Mouse (Mus musculus) brain, embryonic 14.5 days (tissue): ENCODE results near the gene Skiv2l.

Experiments used
- CTCF ChIP-seq: fragments of 200-500 bp; IDR thresholded peaks from 2 replicates; pipeline ENCODE4 v1.5.1; 2012; ENCODE audit warnings: inconsistent platforms, mild to moderate bottlenecking, moderate library complexity, borderline replicate concordance; ENCODE audit not compliant: insufficient read depth, insufficient read length; ENCODE audit errors: extremely low read depth
- POLR2A ChIP-seq: fragments of 200-500 bp; IDR thresholded peaks from 2 replicates; pipeline ENCODE4 v1.6.1; 2012; ENCODE audit warnings: mild to moderate bottlenecking, inconsistent platforms, borderline replicate concordance; ENCODE audit not compliant: poor library complexity, insufficient read depth, insufficient read length, severe bottlenecking; ENCODE audit errors: extremely low read depth

DNA sequence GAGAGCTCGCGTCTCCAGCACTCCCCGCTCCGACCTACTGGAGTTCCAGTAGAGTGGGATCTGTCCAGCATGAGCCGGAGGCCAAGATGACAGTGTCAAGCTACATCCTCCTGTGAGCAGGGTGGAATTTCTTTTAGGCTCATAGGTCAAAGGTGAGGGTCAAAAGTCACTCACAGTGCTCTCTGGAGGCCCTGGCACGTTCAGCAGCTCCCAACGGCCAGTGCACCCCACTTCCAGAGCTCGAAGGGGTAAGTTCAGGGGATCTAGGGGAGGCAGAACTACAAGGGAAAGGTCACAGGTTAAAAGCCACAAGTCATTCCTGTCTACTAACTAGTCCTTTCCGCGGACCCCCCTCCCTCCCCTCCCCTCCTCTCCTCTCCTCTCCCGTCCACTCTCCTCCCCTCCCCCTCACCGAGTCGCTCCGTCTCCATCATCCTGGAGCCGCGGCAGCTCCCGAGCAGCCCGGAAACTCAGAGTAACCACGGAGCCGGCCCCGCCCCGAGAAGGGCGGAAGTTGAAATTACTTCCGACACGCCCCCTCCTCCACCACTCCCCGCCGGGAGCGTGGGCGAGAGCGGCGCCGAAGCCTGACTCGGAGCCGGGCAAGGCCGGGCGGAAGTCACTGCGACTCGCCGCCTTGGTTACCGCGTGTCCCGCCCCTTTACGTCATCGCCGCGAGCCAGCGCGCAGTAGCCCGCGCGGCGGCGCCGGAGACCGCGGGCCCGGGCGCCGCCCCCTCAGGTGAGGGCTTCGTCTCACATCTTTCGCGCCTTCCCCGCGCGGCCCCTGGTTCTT is at the start of gene Skiv2l, which contains the start of gene Nelfe:
- TF ChIP-seq CTCF (no peak), POLR2A (peak; percentile 96)
